Mouse (Mus musculus) E14TG2a.4 (cell line): ENCODE measurements at regions not wholly inside any gene's neighbourhood (a gene's known extent, or its start where the extent isn't known, plus 50 kb on each side); places are given as distances from the start of the nearest gene placed in this dataset.

Experiments used
- CTCF ChIP-seq: conservative IDR thresholded peaks from 2 replicates; pipeline ENCODE4 v1.5.1; 2014; ENCODE audit warnings: low read length
- POU5F1 ChIP-seq: IDR thresholded peaks from 2 replicates; pipeline ENCODE4 v1.6.1; 2014; ENCODE audit warnings: low read length, borderline replicate concordance

DNA sequence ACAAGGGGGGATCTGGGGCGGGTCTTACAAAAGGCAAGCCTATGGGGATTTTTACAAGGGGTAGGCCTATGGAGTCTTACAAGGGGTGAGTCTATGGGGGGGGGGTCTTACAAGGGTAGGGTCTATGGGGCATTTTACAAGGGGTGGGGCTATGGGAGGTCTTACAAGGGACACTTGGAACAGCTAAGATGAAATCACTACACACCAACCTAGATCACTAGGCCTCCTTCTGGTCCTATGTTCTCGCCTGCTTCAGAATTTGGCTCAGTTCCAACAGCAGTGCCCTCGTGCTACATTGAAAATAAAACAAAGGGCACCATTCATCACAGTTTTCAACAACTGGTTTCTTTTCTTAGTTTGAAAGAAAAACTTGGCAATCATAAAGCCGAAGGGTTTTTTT, 110.7 kb upstream of the 1700066M21Rik start:
- no peak for TF ChIP-seq CTCF
- no peak for TF ChIP-seq POU5F1
